Mouse (Mus musculus) kidney, adult 11 months (tissue): ENCODE measurements around the gene Acot3.
"Not testable (repeated sequence)": the region's sequence is repeated elsewhere in the genome, so short reads cannot be mapped to it uniquely, and the experiment has no call there.

ENCODE experiments used
- DNase-seq: peaks from one replicate; pipeline ENCODE4 v3.0.0; 2022

Acot3 gene

DNA sequence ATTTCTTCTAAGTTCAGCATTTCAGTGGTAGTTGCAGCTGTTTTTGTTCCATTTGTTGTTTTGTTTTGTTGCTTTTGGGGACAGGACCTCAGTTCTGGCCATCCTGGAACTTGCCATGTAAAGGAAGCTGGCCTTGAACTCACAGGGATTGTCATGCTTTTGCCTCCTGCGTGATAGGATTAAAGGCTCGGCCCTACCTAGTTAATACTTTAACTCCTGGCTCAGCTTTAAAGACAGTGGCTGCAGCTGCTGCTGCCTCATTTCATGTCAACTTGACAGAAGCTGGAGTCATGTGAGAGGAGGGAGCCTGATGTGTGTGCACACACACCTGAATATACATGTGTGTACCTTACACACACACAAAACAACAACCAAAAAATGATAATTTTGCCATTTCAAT lies 7.9 kb upstream of the Acot3 start:
- DNase-seq = peak; percentile 56

DNA sequence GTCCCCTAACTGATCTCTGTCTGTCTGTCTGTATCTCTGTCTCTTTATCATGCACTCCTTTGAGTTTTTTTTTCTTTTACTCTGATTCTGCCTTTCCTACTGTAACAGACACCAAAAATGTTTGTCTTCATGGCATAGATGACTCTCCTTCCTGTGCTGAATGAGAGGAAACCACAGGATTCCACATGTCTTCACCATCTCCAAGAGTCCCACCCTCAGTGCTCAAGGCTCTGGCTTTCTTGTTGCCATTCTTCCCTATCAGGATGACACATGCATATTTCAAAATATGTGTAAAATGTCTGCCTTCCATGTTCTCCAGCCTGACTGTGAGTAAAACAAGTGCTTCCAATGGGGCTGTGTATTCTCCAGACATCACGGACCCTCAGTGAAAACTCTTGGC lies 5.0 kb upstream of the Acot3 start:
- no peak for DNase-seq

DNA sequence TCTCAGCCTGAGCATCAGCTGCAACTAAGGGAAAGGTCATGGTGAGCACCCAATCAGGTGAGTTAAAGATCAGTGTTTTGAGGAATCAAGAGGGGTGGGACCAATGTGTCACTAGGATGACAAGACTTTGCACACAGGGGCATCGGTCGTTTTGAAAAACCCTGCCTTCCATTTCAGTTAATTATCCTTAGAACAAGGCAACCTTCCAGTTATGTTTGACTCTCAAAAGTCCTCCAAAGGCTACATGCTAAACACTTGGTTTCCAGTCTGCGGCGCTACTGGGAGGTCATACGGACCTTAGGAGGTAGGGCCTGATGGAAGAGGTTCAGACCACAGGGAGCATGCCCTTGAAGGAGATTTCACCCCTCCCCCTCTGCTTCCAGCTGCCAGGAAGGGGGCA lies 1.2 kb upstream of the Acot3 start:
- DNase-seq = peak; percentile 81

DNA sequence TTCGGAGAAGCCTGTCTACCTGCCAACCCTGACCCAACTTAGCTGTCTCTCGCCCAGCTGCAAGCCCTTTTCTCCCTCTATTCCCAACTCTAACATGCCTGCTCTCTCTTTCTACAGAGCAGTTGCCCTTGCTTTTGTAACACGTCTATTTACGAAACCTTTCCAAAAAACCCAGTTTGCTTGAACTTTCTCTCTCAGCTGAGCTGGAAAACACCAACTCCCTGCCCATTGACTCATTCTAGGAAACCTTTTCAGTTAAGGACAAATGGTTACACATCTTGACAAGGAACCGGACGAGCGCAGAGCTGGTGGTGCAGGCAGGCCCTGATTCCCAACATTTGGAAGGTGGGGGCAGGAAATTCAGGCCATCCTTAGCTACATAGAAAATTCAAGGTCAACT lies 665 bp downstream of the Acot3 start:
- no peak for DNase-seq

DNA sequence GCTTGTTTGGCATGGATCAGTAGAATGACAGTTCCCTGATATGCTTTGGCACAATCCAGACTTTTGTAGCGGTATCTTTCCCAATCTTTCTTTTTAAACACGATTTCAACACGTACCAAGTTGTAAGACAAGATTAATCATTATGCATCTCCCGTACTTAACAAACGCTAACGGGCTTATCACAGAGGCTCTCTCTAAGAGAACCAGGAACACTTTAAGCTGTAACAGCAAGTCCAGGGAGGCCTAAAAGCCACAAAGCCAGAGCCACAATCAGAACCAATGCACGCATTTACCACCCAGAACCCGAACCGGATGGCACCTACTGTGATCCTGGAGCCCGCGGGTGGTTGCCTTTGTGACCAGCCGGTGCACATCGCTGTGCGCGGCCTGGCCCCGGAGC lies 1.2 kb downstream of the Acot3 start:
- no peak for DNase-seq

DNA sequence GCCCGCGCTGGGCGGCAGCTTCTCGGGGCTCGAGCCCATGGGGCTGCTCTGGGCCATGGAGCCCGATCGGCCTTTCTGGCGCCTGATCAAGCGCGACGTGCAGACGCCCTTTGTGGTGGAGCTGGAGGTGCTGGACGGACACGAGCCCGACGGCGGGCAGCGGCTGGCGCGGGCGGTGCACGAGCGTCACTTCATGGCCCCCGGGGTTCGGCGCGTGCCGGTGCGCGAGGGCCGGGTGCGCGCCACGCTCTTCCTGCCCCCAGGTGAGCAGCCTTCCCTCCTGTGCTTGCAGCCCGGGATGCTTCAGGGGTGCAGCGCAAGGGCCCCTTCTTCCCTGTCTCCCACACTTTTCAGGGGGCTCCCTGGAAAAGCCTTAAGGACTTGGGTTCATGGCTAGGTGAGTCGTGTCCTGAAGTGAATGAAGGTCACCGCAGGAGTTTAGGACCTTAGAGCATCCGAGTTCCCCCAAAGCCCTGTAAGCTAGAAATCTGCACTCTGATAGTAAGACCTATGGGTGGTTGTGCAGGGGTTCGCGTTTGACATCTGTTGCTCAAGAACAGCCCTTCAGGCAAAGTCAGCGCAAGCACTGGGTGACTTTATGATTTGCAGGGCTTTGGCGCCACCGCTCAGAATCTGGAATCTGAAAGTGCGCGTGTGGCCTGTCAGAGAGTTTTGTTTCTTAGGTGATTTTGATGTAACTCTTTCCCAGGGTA lies 1.9 kb downstream of the Acot3 start:
- DNase-seq = peak; percentile 51

DNA sequence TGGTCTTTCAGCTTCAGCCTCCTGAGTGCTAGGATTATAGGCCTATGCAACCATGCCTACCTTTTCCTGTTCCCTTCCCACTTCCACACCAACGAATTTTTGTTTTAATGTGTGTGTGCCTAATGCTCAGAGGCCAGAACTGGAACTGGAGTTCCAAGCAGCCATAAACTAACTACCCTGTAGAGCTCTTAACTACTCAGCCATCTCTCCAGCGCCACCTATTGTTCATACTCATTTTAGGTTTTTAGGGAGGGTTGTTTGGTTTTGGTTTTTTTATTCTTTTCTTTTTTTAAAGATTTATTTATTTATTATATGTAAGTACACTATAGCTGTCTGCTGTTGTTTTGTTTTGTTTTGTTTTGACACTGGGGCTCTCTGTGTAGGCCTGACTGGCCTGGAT lies 9.0 kb downstream of the Acot3 start:
- DNase-seq = no peak

DNA sequence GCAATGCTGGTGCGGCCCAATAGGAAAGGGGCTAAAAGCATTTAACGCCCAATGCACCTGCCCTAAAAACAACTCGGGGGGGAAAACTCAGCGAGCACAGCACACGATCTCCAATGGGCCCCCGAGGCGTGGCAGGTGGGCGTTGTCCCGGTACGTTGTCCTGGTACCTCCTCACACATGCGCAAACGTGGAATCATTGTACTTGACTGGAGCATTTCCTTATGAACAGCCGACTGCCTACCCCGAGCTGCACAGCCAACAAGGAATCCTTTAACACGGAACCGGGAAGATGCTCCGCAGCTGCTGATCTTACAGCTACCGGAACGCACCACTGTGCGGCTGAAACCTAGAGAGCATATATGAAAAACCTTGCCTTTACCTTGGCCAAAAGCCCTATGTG lies 10.4 kb downstream of the Acot3 start:
- no peak for DNase-seq

DNA sequence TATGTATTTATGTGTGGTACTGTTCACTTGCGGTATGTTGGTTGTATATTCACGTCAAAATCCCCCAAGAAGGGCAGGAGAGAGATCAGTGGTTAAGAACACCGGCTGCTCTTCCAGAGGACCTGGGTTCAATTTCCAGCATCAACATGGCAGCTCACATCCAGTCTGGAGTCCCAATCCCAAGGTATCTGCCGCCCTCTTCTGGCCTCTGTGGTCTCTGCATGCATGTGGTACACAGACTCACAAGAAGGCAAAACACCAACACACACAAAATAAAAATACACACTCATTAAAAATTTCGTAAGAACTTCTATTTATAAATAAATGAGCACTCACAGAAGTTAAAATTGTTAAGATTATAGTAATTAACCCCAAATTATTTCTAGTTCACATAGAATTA lies 11.3 kb downstream of the Acot3 start:
- no peak for DNase-seq

DNA sequence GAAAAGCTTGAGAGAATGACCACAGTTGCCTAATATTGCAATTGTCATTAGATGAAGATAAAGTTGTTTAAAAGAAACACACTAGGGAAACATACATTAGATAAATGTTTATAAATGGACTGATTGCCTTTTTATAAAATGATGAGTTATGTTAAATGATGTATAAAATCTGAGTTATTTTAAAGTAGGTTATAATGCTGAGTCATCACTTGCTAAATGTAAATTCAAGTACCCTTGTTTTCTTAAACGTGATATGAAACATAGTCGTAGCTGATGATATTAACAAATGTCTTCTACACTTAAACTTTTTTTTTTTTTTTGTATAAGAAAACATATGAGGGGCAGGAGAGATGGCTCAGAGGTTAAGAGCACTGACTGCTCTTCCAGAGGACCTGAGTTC lies 11.9 kb downstream of the Acot3 start:
- DNase-seq = no peak

DNA sequence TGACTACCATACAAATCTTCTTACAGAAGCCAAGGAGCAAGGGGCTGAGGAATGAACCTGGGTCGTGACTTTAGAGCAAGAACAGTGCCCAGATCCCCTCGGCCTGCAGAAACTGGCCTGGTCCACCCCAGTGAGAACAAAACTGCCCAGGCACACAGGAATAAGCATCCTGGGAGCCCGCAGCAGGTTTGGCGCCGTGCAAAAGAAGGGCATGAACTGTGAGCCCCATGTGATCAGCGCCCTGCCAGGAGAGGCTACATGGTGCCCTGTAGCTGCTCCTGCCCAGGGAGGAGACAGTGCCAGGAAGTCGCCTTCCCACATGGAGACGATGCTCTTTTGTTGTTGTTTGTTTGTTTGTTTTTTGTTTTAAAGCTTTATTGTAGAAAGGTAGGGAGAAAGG lies 12.7 kb downstream of the Acot3 start:
- peak; percentile 32 for DNase-seq

DNA sequence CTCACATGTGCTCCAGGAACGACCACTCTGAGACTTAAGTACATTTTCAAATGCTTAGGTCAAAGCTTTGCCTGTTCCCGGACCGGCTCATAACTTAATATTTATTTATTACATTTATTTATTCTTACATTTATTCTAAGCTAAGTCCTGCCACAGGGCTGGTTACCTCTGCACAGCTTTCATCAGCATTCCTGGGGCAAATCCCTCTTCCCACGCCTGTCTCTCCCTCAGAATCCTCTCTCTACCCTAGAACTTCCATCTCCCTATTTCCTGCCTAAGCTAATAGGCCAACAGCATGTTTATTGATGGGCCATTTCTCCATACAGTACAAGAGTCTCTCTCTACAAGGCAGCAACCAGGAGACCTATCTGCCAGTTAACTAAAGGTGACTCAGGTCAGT lies 15.8 kb downstream of the Acot3 start:
- DNase-seq = no peak

DNA sequence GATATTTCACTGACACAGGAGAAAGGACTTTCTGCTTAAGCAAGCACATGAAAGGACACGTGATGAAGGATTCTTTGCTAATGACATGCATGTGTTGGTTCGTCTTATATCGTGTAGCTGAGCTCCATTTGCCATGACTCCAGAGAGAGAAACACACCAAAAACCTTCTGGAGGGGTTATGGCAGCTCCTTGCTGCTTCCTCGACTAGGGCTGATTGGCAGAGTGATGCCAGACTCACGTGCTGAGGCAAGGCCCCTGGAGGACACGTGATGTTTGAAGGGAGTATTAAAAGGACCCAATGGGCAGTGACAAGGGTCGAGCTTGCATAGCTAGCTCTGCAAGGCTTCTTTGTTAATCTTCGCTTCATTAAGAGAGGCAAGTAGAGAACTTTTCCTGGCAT lies 16.4 kb downstream of the Acot3 start:
- DNase-seq = no peak

DNA sequence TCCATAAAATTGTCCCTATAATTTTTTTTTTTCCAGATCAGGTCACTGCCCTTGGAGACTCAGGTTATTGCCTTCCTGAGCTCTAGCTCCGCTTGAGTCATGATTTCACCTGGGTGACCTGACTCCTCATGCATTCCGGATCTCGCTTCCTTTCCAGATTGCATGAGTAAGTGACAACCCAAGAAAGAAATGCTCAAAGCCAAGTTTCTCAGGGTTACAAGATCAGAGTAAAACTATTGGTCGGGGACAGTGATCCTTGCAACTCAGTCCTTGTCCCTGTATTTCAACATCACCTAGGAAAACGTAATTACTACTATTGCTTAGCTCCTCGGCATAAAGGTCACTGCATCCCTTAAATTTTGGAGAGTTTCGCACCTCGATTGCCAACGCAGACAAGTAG lies 17.0 kb downstream of the Acot3 start, which contains the start of gene Acot5:
Acot5 (plus strand) TSS at position 340 of the 400 bp plus-strand sequence.
- no peak for DNase-seq

DNA sequence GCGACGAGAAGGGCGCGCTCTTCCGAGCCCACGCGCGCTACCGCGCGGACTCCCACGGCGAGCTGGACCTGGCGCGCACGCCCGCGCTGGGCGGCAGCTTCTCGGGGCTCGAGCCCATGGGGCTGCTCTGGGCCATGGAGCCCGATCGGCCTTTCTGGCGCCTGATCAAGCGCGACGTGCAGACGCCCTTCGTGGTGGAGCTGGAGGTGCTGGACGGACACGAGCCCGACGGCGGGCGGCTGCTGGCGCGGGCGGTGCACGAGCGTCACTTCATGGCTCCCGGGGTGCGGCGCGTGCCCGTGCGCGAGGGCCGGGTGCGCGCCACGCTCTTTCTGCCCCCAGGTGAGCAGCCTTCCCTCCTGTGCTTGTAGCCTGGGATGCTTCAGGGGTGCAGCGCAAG lies 17.6 kb downstream of the Acot3 start:
- DNase-seq = peak; percentile 52

DNA sequence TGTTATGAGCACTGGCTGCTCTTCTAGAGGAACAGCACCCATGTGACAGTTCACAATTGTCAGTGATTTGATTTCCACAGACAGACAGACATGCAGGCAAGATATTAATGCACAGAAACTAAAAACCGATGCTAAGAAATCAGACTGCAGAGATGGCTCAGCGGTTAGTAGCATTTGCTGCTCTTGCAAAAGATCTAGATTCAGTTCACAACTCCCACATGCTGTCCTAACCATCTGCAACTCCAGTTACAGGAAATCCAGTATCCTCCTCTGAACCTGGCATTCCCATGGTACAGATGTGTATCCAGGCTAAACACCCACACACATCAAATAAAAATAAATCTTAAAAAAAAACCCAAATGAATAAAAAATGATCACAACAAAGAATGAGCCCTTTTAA lies 19.8 kb downstream of the Acot3 start:
- DNase-seq = no peak

DNA sequence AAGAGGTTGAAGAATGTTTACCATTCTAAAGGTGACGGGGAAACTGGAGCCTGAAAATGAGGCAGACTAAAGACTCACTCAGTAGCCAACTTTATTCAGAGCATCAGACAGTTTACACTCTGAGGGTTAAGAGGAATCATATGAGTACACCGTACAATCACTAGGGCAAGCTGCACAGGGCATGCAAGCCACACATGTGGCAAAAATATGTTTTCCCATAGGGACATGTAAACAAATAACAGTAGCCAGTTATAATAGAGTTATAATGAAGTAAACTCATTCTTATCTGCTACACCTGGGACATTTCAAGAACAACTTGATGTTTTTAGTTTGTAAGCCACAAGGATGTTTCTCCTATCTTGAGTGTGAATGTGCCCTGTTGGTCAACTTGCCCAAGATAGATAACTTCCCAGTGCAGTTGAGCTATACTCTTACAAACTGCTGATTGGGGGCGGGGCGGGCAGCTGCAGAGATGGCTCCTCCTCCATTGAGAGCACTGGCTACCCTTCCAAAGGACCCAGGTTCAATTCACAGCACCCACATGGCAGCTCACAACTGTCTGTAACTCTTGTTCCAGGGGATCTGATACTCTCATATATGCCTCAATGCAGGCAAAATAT lies 25.5 kb downstream of the Acot3 start:
- no peak for DNase-seq

DNA sequence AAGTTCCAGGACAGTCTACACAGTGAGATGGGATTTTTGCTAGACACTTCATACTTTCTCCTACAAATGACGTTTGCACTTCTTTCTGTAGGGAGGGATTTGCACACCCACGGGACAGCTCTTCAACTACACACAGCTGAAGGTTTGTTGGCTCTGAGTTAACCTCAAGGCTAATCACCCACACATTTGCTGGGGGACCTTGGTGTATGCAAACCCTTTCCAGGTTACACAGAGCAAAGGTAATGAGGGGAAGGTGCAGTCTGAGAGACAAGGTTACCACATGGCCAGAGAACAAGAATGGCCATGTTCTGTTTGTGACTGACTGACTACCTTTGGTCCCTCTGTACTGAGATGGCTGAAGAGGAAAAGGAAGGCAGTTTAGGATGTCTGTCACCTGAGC lies 31.9 kb downstream of the Acot3 start:
- no peak for DNase-seq

DNA sequence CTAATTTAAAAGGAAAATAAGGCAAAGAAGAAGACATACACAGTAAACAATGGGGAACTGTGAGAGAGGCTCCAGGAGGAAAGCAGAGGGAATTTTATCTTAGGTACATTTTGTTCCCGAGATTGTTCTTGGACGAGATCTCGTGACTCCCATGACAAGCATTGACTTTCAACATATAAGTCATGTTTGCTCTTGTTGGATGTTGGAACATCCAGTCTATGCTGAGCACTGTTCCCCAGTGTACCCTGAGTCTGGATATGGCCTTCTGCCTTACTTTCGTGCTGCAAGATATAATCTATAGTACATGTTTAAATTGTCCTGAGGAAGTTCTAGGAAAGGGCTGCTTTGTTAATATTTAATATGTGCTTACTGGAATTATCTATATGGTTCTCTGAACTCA lies 32.6 kb downstream of the Acot3 start:
- no peak for DNase-seq

DNA sequence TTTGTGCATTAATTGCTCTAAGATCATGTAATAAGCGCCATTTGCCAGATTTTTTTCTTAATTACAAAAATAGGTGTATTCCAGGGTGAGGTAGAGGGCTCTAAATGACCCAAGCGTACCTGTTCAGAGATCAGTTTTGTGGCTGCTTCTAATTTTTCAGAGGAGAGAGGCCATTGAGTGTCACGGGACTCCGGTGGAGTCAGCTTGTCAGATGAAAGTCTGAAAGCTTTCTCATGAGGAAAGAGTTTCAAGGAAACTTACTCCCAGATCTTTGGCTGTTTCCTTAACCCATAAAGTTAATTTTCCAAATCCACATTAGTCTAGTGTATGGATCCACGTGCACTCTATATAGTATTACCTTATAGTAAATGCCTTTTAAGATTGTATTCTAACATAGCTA lies 42.7 kb downstream of the Acot3 start:
- not testable (repeated sequence) for DNase-seq

DNA sequence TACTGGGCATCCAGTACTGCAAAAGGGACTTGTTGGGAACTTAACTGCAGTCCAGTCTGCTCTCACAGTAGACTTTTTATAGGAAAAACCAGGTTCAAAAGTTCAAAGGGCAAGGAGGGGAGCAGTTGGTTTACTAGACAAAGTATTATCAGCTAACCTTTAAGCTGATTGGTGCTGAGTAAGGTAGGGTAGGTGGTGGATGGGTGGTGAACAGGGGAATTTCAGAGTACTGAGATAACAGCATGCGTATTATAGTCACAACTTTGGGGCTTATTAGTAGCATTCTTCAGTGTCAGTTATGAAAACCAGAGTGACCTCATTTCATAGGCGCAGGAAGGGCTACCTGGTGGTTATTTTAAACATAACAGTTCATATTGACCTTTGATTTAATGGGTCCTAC lies 47.7 kb downstream of the Acot3 start:
- DNase-seq = no peak

DNA sequence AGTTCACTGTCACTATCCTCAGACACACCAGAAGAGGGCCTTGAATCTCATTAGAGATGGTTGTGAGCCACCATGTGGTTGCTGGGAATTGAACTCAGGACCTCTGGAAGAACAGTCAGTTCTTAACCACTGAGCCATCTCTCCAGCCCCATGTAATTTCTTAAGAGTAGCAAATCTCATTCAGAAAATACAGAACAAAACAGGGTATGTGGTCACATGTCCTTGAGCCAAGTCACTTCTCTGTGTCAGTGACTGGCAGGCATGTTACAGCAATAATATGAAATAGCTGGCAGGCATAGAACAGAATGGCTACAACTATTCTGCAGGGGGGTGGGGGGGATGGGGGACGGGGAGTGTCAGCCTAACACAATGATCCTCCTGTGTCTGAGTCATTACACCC lies 48.1 kb downstream of the Acot3 start:
- DNase-seq = no peak

DNA sequence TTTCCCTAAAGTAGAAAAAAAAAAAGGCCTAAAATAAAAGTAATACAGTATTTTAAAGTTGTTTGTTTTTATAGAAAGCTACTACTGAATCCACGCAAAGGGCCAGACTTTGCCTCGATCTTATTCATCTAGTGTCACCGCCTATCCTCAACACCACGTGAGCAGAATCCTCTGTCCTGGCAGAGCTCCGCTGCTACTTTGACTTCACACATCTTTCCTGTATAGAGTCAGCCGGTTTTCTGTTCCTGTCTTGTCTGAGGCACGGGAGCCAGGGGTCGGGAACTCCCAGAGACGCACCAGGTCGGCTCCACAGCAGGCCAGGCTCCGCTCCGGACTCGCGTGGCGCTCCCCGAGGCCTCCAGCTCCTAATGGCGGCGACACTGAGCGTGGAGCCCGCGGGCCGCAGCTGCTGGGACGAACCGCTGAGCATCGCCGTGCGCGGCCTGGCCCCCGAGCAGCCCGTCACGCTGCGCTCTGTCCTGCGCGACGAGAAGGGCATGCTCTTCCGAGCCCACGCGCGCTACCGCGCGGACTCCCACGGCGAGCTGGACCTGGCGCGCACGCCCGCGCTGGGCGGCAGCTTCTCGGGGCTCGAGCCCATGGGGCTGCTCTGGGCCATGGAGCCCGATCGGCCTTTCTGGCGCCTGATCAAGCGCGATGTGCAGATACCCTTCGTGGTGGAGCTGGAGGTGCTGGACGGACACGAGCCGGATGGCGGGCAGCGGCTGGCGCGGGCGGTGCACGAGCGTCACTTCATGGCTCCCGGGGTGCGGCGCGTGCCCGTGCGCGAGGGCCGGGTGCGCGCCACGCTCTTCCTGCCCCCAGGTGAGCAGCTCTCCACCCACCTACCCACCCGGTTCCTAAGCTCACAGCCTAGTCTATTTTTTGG lies 48.9 kb downstream of the Acot3 start, which contains the start of gene Acot6:
Acot6 (plus strand) TSS at position 51 of the 889 bp plus-strand sequence.
- peak; percentile 30 for DNase-seq

DNA sequence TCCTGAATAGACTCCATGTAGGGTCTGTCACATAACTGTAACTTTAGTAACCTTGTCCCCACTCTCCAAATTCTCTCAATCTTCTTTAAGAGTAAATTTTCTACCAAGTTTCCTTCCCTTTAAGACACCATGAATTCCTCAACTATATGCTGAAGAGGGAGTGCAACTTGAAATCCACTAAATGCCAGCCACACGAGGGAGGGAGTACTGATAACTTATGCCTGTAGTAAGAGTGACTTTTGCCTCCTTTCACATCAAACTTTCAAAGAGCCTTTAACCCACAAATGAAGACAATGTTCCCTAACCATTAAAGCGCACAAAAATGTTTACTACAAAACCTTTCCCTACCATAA lies 49.5 kb downstream of the Acot3 start:
- no peak for DNase-seq
